Mouse (Mus musculus): ENCODE measurements around the gene Ceacam2. TPM values are rescaled to one million over a fixed set of nuclear protein-coding genes. Genes with fewer than 3 reads are reported as not detected.
"Not testable (repeated sequence)": the region's sequence is repeated elsewhere in the genome, so short reads cannot be mapped to it uniquely, and the experiment has no call there.

The Ceacam2 gene
- under 1 TPM in 1 of 3 experiments, not detected in 2; 0.20 TPM for polyA plus RNA-seq (2017; shearing (Covaris generic))

DNA sequence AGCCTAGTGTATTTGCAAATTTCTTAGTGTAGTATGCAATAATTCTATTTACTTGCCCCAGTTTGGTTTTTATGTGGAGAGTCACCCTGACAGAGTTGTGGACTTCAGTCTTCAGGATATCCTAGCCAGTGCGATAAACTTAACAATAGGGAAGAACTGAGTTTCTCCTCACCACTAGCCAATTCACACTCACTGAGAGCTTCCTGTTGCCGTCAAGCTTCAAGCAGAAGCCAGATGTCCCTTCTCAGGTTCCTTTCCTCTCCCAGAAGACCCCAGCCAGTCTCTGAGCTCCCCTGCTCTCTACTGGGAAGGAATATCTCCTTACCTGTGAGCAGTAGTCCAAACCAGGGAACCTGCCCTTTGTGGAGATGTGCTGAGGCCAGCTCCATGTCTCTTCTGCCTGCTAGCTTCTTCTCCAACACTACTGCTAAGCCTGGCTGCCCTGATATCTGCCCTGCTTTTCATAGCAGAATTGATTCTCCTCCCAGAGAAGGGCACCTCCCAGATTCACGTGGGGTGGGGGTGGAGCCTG, at the start of gene Ceacam2:
Ceacam2 (minus strand) TSS at position 482 of the 532 bp plus-strand sequence.
- ATAC-seq = not testable (repeated sequence)

DNA sequence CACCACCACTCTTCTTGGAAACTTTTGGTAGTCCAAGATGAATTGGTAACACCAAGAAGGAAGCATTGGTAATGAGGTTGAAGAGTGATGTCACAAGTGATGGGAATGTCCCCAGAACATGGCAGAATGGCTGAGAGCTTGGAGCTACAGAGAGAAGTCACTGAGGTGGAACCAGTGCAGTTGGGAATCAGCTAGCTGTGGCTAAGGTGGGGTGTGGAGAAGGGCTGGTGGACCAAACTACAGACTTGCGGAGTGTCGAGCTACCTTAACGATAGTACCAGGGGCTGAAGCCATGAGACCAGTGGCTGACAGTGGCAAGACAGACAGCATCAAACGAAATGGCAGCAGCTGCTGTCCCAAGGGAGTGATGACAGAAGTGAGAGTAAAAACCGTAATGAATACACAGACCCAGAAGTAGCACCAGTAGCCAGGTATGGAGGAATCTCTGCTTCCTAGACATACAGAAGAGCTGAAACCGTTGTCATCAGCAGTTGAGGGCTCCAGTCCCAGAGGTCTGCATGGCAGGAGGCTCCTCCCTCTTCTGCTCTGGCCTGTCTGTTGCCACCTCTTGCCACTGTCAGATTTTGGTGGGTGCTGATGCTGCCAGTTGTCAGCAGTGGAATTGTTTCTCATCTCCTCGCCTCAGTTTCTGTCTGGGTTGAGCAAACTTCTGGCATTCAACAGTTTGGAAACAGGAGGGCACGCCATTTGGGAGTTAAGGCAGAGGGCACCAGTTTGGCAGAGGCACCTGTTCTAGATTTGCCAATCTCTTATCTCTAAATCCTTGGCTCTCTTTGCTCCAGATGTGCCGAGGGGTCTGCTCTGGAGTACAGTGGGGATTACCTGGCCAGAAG, 45.9 kb upstream of the Ceacam2 start:
- ATAC-seq = no peak

DNA sequence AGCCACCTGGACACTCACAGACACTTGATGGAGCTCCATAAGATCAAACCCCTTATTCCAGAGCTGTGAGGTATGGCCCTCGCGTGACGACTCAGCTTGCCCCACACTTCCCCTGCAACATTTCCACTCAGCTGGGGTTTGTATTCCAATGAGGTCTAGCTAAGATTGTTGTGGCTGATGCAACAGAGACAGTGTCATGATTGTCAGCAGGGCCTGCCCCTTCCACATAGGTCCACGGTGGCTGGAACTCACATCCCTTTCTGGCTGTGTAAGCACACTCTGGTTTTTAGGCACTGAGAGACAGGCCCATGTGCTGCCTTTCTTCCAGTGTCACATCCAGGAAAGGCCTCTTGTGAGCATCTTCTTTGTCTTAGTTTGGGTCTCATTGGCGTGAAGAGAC, 45.0 kb upstream of the Ceacam2 start:
- ATAC-seq = no peak

DNA sequence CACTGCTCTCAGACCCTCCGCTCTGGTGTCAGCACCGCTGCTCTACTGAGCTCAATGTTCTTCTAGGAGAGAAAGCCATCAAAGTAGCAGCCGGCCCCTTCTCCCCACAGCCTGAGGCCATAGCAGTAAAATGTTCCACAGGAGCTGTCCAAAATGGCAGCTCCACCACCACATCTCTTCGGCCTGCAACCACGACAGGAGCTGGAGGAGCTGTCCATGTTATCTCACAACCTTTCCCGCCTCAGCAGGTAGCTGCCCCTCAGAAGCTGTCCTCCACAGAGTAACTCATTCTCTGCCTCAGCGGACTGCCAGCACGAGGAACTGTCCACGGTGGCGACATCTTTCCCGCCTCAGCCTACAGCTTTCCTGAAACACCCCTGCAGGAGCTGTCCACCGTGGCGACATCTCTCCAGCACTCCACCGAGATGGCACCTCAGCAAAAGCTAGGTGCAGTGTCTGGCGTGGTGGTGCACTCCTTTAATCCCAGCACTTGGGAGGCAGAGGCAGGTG, 42.7 kb upstream of the Ceacam2 start:
- ATAC-seq = no peak

DNA sequence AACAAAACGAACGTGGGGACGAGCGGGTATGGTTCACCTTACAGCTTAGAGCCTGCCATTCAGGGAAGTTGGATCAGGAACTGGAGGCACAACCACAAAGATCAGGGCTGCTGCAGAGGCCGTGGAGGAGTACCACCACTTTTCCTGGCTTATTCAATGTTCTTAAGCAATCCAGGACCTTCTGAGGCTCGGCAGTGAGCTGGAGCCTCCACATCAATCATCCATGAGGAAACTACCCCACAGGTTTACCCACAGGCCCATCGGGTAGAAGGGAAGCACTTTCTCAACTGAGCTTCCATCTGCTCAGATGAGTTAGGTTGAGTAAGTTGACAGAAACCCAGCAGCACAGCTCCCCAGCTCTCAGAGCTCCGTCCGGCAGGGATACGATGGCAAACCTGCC, 39.8 kb upstream of the Ceacam2 start:
- no peak for ATAC-seq

DNA sequence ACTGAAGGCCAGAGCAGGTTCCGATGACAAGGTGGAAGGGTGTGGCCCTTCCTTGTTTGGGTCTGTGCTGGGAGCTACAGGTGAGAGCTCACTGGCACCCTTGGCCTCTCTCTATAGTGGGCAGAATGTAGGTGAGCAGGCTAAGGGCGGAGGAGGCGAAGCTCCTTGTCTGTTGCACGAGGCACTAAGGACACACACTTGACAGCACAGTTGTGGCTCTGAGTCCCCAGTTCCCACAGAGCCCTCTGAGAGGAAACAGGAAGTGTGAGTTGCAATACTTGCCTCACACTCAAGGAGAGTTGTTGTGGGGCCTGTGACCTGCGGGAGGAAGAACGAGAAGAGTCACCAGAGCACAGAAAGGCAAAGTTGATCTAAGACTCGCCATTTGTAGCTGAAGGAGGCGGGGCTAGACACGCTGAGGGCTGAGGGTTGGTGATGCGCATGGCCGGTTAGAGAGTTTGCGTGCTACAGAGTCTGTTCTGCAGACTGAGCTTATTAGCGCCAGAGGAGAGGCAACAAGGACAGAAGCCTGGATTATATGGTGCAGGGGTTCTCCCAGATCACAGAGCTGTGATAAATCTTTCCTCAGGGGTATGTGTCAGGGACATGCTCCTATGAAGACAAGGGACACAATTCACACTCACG, 37.3 kb upstream of the Ceacam2 start:
- peak; percentile 93 for ATAC-seq

DNA sequence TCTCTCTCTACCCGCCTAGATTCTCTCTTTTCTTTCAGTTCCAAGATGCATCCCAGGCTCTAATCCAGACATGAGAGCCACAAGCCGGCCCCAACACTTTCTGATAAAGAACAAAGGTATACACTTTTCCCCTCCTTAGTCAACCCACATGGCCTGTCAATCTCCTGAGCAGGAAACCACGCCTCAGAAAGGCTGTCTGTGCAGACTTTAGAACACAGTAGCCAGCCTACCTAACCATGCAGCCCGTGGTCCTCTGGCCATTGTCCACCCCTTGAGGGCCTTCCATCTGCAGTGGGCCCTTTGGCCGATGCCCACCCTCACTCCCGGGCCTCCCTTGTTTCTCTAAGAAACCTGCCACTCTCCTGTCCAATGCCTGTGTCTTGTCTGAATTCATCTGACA, 36.7 kb upstream of the Ceacam2 start:
- peak; percentile 66 for ATAC-seq

DNA sequence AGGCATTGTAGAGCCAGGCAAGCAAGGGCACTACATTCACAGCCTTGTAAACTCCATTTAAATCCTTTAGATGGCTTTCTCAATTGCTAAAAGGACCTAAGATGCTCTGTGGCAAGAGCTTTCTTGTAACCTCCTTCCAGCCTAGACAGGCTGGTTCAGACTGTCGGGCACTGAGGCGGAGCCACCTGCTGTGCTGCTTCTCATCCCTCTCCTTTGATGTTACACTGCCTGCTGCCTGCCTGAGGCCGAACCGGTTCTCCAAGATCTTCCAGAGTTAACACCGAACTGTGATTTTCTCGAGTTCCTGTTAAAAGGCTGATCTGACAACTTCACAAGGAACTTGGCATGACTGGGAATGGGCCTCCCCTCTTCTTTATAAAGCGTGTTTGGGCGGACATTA, 36.2 kb upstream of the Ceacam2 start:
- ATAC-seq = no peak

DNA sequence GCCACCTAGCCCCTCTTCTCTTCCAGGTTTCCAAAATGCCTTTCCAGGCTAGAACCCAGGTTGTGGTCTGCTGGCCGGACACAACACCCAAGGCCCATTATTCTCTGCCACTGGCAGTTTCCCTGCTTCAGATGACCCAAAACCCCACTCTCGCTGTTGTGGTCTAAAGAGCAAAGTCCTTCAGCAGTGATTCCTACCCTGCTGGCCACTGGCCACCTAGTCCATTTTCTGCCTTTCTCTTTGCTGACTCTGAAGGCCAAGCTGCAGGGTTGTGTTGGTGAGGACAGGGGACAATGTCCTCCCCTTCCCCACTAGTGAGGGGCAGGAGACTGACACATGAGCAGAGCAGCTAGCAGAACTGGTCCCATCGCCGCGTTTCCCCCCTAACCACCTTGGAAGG, 35.4 kb upstream of the Ceacam2 start:
- ATAC-seq = no peak

DNA sequence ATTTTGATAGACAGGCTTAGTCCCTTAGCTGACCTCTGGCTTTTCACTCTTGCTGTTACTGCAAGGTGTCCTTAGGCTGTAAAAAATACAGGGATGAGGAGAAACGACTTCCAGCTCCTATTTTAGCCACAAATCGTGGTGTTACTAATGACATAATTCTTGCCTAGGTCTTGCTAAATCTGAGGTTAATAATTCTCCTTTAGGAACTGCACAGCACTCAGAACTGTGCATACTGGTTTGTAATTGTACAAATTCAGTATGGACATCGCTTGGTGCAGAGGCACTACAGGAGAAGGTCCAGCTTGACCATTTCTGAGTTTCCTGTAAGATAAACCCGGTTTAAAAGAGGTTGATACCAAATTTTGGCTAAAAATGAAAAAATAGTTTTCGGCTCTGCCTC, 34.1 kb upstream of the Ceacam2 start:
- not testable (repeated sequence) for ATAC-seq

DNA sequence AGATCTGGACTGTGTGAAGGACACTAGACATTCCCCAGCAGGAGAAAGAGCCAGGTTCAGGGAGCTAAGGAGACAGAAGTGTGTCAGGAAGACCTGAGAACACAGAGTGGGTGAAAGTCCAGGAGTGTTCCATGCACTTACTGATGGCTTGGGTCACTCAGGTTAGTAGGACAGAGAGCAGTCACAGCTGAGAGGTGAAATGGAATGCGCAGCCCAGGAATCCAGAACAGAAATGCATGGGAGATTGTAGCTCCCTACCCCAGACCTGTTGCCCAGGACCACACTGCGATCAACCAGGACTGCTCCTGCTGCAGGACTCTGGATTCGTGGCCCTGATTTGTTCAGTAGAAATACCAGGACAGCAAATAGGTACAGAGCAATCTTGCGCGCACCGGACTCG, 29.1 kb upstream of the Ceacam2 start:
- no peak for ATAC-seq

DNA sequence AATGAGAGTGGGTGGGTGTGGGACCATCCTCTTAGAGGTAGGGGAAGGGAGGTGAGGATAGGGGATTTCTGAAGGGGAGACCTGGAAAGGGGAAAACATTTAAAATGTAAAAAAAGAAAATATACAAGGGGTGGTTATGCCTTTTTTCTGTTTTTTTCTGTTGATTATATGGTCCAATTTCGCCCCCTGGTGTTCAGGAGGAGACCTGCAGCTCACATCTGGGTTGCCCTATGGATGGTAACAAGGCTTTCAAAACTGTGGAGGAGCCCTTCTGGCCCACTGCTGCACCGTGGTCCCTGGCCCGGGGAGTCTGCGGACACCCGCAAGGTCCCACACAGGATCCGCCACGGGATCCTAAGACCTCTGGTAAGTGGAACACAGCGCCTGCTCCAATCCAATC, 1.8 kb upstream of the Ceacam2 start:
- ATAC-seq = not testable (repeated sequence)

DNA sequence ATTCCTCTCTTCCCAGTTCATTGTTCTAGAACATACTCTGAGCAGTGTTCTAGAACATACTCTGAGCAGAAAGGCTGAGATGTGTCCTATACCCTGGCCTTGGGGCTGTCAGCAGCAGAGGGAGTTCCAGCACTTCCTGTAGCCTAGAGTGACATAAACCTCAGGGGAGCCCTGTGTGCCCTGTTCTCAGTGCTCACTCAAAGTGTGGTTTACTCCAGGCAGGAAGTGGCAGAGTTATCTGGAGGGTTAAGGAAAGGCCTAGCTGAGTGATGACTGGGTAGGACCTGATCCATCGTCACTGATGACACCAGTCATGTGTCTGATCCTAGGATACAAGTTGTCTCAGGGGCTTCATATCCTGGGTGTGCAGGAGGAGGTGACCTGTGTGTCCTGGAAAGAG, 297 bp upstream of the Ceacam2 start:
- ATAC-seq = not testable (repeated sequence)

DNA sequence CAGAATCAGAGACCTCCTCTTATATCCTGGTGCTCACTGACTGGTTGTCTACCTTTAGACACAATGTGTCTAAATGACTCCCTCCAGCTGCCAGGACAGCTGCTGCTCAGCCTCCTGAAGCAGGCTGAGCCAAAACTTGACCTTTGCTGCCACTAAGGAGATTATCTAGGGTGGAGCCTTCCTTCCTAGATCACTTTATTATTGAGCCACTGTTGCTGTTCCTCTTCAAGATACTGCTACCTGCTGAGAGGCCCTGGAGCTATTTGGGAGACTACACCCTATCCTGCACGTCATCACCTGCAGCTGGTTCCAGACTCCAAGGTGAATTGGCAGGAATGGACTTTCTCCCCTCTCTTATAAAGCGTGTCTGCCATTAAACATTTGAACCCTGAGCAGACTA, 8.8 kb downstream of the Ceacam2 start:
- no peak for ATAC-seq

DNA sequence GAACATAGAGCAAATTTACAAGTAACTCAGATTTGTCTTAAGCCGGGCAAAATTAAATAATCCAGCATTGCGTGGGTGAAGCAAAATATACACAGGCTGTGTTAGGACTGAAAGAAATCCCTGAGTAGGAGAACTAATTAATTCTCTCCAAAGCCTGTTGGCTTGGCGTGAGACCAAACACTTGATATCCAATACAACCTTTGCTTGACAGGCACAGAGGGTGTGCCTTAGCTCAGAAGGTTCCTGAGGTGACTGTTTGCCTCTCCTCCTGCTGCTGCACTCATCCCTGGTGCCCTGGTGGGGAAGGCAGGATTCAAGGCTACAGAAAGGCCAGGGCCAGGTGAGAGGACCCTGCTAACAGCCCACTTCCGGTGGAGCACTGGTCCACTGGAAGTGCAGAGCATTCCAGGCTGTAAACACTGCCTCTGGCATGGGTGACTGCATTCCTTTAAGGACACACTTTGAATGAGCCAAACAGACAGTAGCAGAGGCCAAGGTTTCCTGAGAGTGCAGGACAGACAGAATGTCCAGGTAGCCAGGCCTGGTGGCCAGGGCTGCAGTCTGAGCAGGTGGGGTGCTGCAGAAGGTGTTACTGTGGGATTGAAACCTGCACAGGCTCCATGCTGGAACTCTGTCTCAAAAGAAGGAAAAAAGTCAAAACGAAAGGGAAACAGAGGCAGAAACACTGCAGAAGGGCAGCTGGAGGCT, 23.4 kb downstream of the Ceacam2 start:
- ATAC-seq = not testable (repeated sequence)

DNA sequence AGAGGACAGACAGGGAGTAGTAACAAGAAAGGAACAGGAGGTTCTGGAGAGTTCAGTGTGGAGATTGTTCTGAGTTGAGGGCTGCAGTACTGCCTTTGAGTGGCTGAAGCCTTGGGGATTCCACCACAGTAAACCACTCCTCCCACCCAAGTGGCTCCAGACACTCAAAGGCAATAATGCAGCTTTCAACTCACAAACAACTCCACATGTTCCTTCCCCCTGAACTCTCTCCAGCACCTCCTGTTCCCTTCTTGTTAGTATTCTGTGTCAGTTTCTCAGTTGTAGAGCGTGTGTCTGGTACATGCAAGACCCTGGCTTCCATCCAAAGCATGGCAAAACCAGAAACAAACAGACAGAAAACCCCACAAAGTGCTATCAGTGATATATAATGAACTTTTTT, 24.0 kb downstream of the Ceacam2 start:
- not testable (repeated sequence) for ATAC-seq

DNA sequence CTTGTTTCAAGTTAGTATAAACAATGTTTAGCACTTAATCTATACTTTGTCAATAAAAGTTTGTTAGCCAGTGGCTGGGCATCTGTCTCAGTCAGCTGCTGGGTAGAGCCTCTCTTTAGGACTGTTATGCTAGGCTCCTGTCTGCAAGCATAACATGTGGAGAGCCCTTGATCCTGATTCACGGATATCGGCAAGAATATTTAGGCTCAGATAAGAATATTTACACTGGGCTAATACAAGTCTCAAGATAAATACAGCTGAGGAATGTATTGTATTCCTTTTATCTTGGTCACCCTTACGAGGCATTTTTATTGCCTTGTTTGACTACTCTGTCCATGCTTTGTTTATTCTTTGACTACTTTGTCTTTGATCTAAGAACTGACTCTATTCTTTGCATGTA, 29.7 kb downstream of the Ceacam2 start:
- no peak for ATAC-seq

DNA sequence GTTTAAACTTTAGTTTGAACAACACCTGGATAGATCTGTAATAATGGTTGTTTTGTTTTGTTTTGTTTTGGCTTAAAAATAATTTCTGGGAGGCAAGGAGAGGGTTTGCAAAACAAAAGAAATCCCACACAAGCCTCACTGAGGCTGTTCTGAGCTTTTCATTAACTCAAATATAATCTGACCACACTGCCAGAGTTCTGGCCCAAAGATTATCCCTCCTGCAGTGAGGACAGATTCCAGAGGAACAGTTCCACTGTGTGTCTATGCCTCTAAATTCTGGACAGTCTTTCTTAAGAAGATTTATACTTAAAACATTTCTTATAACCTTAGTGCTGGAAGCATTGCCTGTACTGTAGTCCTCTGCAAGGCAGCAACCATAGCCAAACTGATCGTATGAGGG, 45.0 kb downstream of the Ceacam2 start:
- ATAC-seq = no peak

DNA sequence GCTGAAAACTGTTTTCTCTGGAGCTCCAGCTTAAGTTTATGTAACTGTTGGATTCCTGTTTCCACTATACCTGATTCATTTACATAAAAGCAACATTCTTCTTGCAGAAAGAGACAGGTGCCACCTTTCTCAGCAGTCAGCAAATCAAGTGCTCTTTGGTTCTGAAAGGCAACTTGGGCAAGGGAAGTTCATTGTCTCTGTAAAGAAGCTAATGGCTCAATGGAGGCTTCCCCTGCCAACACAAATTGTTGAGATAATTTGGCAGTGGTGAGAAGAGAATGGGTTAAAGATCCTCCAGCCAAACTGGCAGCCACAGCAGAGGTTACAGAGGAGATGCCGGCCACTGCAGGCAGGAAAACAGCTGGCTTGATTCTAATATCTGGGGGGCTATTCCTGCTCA, 49.0 kb downstream of the Ceacam2 start:
- not testable (repeated sequence) for ATAC-seq

DNA sequence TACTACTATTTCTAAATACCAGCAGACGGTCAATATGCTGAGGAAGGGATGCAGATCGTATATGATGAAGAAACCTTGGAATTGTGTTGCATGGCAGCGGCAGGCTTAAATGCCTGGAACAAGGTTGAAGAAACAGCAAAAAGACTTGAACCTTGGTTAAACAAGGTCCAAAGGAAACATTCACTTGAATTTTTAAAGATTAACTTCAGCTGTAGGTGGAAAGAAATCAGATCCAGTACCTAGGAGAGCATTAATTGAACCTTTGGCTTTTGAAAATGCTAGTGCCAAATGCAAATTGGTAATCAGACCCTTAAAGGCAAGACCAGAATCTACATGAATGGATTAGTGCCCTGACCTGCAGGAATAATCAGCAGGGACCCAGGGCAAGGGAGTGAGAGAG, 50.3 kb downstream of the Ceacam2 start:
- ATAC-seq = not testable (repeated sequence)

DNA sequence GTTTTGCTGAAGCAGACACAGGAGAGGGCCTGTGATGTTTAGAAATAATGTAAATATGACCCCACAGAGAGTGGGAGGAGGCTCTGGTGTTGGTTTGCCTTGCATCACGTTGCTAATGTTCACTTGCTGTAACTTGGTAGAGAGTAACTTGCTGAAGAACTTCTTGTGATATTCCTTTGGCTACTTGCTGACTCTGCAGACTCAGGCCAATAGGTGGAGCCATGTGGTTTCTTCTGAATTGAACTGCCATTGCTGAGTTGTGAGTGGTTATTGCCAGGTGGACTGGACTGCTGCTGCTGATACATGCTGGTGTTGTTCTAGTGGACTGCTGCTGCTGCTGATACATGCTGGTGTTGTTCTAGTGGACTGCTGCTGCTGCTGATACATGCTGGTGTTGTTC, 53.5 kb downstream of the Ceacam2 start:
- no peak for ATAC-seq

DNA sequence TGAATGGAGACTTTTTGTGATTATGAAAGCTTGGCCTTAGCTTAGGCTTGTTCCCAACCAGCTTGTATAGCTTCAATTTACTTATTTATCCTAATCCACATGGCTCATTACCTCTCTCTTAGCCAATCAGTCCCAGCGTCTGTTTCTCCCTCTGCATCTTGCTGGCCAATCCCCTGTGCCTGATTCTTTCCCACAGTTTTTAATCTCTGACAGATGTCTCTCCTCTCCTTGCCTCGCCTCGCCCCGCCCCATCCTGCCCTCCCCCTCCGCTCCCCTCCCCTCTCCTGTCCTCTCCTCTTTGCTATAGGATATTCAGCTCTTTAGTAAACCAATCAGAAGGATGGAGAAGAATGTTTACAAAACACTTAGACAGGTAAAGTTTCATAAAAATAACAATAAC, 54.6 kb downstream of the Ceacam2 start:
- ATAC-seq = no peak

DNA sequence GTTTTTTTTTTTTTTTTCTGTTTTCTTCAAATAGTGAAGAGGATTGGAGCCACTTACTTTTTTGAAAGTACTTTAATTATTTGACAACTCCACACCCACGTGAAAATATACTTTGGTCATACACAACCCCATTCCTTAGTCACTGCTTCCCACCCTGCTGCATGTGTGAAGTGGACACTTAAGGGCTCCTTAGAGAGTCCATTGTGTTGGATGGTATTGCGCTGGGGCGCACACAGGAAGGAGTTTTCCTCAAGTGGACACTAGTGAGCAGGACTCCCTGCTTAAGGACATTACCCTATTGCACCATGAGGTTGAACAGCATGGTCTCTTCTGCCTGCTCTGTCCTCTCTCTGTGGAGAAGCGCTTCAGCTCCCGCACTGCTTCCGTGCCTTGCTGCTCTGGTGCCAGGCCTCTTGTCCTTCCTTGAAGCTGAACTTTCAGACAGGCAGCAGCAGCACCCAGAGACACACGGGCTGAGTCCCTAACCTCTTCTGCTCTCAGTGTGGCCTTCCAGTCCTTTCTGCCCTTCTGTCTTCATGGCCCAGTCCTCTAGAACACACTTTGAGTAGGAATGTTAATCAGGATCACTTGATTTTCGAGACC, 56.4 kb downstream of the Ceacam2 start:
- ATAC-seq = no peak

Measured in inflammation-experienced regulatory T-cells, adult 6 months (primary cell).